Mouse (Mus musculus): Measurements from ENCODE around the gene Otud5. TPM values are rescaled to one million over a fixed set of nuclear protein-coding genes. Genes with fewer than 3 reads are reported as not detected.
"Not testable (repeated sequence)": the region's sequence is repeated elsewhere in the genome, so short reads cannot be mapped to it uniquely, and the experiment has no call there.

The Otud5 gene
- total and polyA plus RNA-seq, 2 experiments from 2014 or later = 14.4 to 25.7 TPM

- not testable (repeated sequence) for H3K9me3 ChIP-seq (replicated peaks; ENCODE audit: control insufficient read depth, low read length); DNase-seq (ENCODE audit: low spot score); H3K4me3 ChIP-seq (ENCODE audit: low read depth, low read length); H3K4me1 ChIP-seq (ENCODE audit: control insufficient read depth, insufficient read depth); H3K4me2 ChIP-seq (ENCODE audit: low read depth, low read length); ATAC-seq (ENCODE audit: insufficient read depth, low read depth); H3K27ac ChIP-seq (ENCODE audit: low read depth); H3K27me3 ChIP-seq (ENCODE audit: control insufficient read depth, insufficient read depth, low read length); H3K9ac ChIP-seq (replicated peaks; ENCODE audit: low read depth, low read length)
- peak; percentile 19; the same call in 1 of the 2 replicates for TF ChIP-seq CTCF (IDR thresholded peaks at IDR 0.05; ENCODE audit: low read depth)
- 56% methylated on average over 8 of the region's 8 CpGs for WGBS
- H3K36me3 ChIP-seq (replicated peaks; ENCODE audit: control insufficient read depth, insufficient read depth, low read length) = peaks cover 26% of the 10 kb centered on the region; the same call in 1 of the 2 replicates
Measured at GRCm38 (mm10) chrX:7815016-7815415, 26.1 kb upstream of the Otud5 start.

GRCm38 (mm10) chrX:7821865-7822779, 19.0 kb upstream of the Otud5 start, which contains the start of gene Kcnd1:
Gene Kcnd1, plus strand, starts transcription at chrX:7822289.
- H3K4me3 ChIP-seq (ENCODE audit: low read depth, low read length) = peak within 1 kb of the TSS; percentile 29
- DNase-seq (ENCODE audit: low spot score) = no peak
- no peak within 1 kb of the TSS for H3K27ac ChIP-seq (ENCODE audit: low read depth)
- peak; percentile 33; the same call in 1 of the 2 replicates for ATAC-seq (ENCODE audit: insufficient read depth, low read depth)
- H3K4me1 ChIP-seq (ENCODE audit: control insufficient read depth, insufficient read depth) = no peaks in the 10 kb centered on the region
- H3K36me3 ChIP-seq (replicated peaks; ENCODE audit: control insufficient read depth, insufficient read depth, low read length) = 0 out of 2 replicates have a peak, but pooled peaks cover 9% of the 10 kb centered on the region
- no peaks in the 10 kb centered on the region for H3K27me3 ChIP-seq (ENCODE audit: control insufficient read depth, insufficient read depth, low read length)
- no peaks in the 10 kb centered on the region for H3K9me3 ChIP-seq (replicated peaks; ENCODE audit: control insufficient read depth, low read length)
- WGBS = 9% methylated on average over 22 of the region's 24 CpGs
- TF ChIP-seq EP300 (IDR thresholded peaks at IDR 0.05; ENCODE audit: low read depth) (no peak), CTCF (IDR thresholded peaks at IDR 0.05; ENCODE audit: low read depth) (no peak)
- 0 out of 2 replicates have a peak within 1 kb of the TSS, but pooled peaks have one; percentile 10 for H3K9ac ChIP-seq (replicated peaks; ENCODE audit: low read depth, low read length)
- H3K4me2 ChIP-seq (ENCODE audit: low read depth, low read length) = peak within 1 kb of the TSS; percentile 59

- TF ChIP-seq EP300 (IDR thresholded peaks at IDR 0.05; ENCODE audit: low read depth) (no peak), CTCF (IDR thresholded peaks at IDR 0.05; ENCODE audit: low read depth) (no peak)
- H3K36me3 ChIP-seq (replicated peaks; ENCODE audit: control insufficient read depth, insufficient read depth, low read length) = no peaks in the 10 kb centered on the region
- ATAC-seq (ENCODE audit: insufficient read depth, low read depth) (no peak), DNase-seq (ENCODE audit: low spot score) (no peak)
- 67% methylated on average over 1 of the region's 1 CpGs for WGBS
- no peaks in the 10 kb centered on the region for H3K27me3 ChIP-seq (ENCODE audit: control insufficient read depth, insufficient read depth, low read length)
- no peak overlapping the region for H3K4me3 ChIP-seq (ENCODE audit: low read depth, low read length)
- no peak overlapping the region for H3K9ac ChIP-seq (replicated peaks; ENCODE audit: low read depth, low read length)
- no peaks in the 10 kb centered on the region for H3K9me3 ChIP-seq (replicated peaks; ENCODE audit: control insufficient read depth, low read length)
- no peaks in the 10 kb centered on the region for H3K4me1 ChIP-seq (ENCODE audit: control insufficient read depth, insufficient read depth)
- H3K4me2 ChIP-seq (ENCODE audit: low read depth, low read length) = no peak overlapping the region
- no peak overlapping the region for H3K27ac ChIP-seq (ENCODE audit: low read depth)
Measured at GRCm38 (mm10) chrX:7837146-7837545, 4.0 kb upstream of the Otud5 start.

GRCm38 (mm10) chrX:7840842-7841162, 362 bp upstream of the Otud5 start:
- H3K27me3 ChIP-seq (ENCODE audit: control insufficient read depth, insufficient read depth, low read length) = no peaks in the 10 kb centered on the region
- H3K9me3 ChIP-seq (replicated peaks; ENCODE audit: control insufficient read depth, low read length) = no peaks in the 10 kb centered on the region
- peak overlapping the region; percentile 85 for H3K4me3 ChIP-seq (ENCODE audit: low read depth, low read length)
- no peak for ATAC-seq (ENCODE audit: insufficient read depth, low read depth)
- H3K4me1 ChIP-seq (ENCODE audit: control insufficient read depth, insufficient read depth) = no peaks in the 10 kb centered on the region
- DNase-seq (ENCODE audit: low spot score) = no peak
- peak overlapping the region; percentile 56 for H3K4me2 ChIP-seq (ENCODE audit: low read depth, low read length)
- H3K36me3 ChIP-seq (replicated peaks; ENCODE audit: control insufficient read depth, insufficient read depth, low read length) = no peaks in the 10 kb centered on the region
- H3K9ac ChIP-seq (replicated peaks; ENCODE audit: low read depth, low read length) = 0 out of 2 replicates have a peak overlapping the region, but pooled peaks have one; percentile 20
- TF ChIP-seq EP300 (IDR thresholded peaks at IDR 0.05; ENCODE audit: low read depth) (no peak), CTCF (IDR thresholded peaks at IDR 0.05; ENCODE audit: low read depth) (no peak)
- H3K27ac ChIP-seq (ENCODE audit: low read depth) = peak overlapping the region; percentile 83
- WGBS = 12% methylated on average over 7 of the region's 7 CpGs

GRCm38 (mm10) chrX:7842318-7842717, 1.2 kb downstream of the Otud5 start:
- Histone ChIP-seq H3K36me3 (replicated peaks; ENCODE audit: control insufficient read depth, insufficient read depth, low read length) (no peaks in the 10 kb centered on the region), H3K27ac (ENCODE audit: low read depth) (peak overlapping the region; percentile 90), H3K9me3 (replicated peaks; ENCODE audit: control insufficient read depth, low read length) (no peaks in the 10 kb centered on the region), H3K4me1 (ENCODE audit: control insufficient read depth, insufficient read depth) (no peaks in the 10 kb centered on the region), H3K4me2 (ENCODE audit: low read depth, low read length) (peak overlapping the region; percentile 74), H3K4me3 (ENCODE audit: low read depth, low read length) (peak overlapping the region; percentile 85), H3K9ac (replicated peaks; ENCODE audit: low read depth, low read length) (peak overlapping the region; percentile 89), H3K27me3 (ENCODE audit: control insufficient read depth, insufficient read depth, low read length) (no peaks in the 10 kb centered on the region)
- WGBS = 14% methylated on average over 31 of the region's 42 CpGs
- TF ChIP-seq EP300 (IDR thresholded peaks at IDR 0.05; ENCODE audit: low read depth) (no peak), CTCF (IDR thresholded peaks at IDR 0.05; ENCODE audit: low read depth) (no peak)
- DNase-seq (ENCODE audit: low spot score) (no peak), ATAC-seq (ENCODE audit: insufficient read depth, low read depth) (no peak)
